Mouse (Mus musculus): ENCODE data around the gene Llgl2. TPM values are rescaled to one million over a fixed set of nuclear protein-coding genes. Genes with fewer than 3 reads are reported as not detected.
A peak's percentile ranks its signal among the peaks of the same experiment; 100 is the strongest.

The Llgl2 gene
- polyA plus RNA-seq, 1 experiment from 2014 or later, result 2.5 TPM

DNA sequence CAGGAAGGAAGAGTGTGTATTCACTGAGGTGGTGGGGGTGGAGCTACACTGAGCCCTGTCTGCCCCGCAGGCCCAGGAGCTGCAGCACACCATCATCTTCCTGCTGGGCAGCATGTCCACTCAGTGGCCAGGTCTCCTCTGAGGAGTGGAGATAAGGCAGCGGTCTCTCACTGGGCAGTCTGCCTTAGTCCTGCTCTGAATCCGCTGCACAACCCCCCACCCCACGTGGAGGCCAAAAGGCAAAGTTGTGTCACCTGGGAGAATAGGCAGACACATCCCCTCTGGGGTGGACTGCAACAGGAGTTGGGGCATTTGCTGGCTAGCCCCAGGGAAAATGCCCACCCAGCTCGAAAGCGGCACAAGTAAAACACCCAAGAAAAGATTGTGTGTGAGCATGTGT lies 68.4 kb downstream of the Llgl2 start:
- Histone ChIP-seq H3K36me3 (ENCODE audit: control insufficient read depth, insufficient read depth, low read length) (0 out of 2 replicates have a peak, but pooled peaks cover 5% of the 10 kb centered on the region), H3K27ac (ENCODE audit: low read depth, low read length) (no peak overlapping the region), H3K4me3 (ENCODE audit: low read depth, low read length) (no peak overlapping the region), H3K4me1 (ENCODE audit: control insufficient read depth, insufficient read depth, low read length) (no peaks in the 10 kb centered on the region), H3K27me3 (ENCODE audit: control insufficient read depth, insufficient read depth, low read length) (no peaks in the 10 kb centered on the region), H3K9me3 (ENCODE audit: control insufficient read depth, low read length) (no peaks in the 10 kb centered on the region), H3K4me2 (no peak overlapping the region), H3K9ac (ENCODE audit: low read length) (no peak overlapping the region)
- WGBS, result 54% methylated on average over 6 of the region's 6 CpGs
- DNase-seq (ENCODE audit: low spot score, missing footprints), result no peak
- ATAC-seq (ENCODE audit: low FRiP score), result no peak

DNA sequence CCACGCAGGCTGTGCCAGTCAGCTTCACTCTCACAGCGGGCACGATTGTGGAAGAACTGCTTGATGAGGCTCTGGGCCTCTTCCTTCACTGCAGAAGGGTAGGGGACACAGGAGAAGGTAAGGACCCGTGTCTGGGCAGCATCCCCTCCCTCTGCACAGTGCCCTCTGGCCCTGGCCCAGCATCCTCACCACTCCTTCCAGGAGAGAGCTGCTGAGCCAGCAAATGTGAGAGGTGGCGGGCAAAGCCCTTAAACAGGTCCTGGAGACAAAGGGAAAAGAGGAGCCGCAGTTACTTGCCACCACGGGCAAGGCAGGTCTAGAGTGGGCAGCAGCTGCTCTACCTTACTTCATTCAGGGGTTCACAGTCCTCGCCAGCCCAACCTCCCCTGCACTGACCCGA lies 69.2 kb downstream of the Llgl2 start:
- Histone ChIP-seq H3K27me3 (ENCODE audit: control insufficient read depth, insufficient read depth, low read length) (no peaks in the 10 kb centered on the region), H3K36me3 (ENCODE audit: control insufficient read depth, insufficient read depth, low read length) (0 out of 2 replicates have a peak, but pooled peaks cover 5% of the 10 kb centered on the region), H3K4me1 (ENCODE audit: control insufficient read depth, insufficient read depth, low read length) (no peaks in the 10 kb centered on the region), H3K9me3 (ENCODE audit: control insufficient read depth, low read length) (no peaks in the 10 kb centered on the region), H3K4me2 (no peak overlapping the region), H3K9ac (ENCODE audit: low read length) (no peak overlapping the region), H3K4me3 (ENCODE audit: low read depth, low read length) (no peak overlapping the region), H3K27ac (ENCODE audit: low read depth, low read length) (no peak overlapping the region)
- no peak for DNase-seq (ENCODE audit: low spot score, missing footprints)
- no peak for ATAC-seq (ENCODE audit: low FRiP score)
- WGBS, result 88% methylated on average over 9 of the region's 9 CpGs

DNA sequence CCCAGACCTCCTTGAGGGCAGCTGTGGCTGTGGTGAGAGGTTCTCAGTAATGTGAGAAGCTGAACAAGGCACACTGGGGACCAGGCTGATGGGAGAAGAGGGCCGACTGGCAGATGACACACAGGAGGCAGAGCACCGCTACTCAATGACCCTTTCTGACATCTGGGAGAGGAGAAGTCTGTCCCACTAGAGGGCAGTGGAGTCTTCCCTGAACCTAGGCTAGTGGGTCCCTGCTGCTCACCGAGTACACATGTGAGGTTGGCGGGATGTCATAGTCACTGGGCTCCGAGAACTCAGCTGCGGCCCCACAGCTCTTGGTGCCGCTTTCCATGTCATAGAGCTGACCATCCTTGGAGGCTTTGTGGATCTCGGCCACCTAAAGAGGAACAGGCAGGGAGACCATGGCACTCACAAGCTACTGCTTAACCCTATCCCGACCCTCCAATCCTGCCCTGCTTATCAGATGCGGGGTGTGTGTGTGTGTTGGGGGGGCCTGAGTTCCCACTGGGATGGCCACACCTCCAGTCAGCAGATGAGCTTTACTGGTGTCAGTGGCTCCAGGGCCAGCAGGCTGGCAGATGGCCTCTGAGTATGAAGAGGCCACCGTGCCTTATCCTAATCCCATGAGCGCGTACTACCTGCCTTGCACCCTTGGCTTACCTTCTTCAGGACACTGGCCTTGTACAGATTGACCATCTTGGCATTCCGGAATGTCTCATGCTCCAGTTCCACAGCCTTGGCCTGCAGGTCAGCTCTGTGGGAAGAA lies 71.1 kb downstream of the Llgl2 start:
- Histone ChIP-seq H3K27ac (ENCODE audit: low read depth, low read length) (no peak overlapping the region), H3K36me3 (ENCODE audit: control insufficient read depth, insufficient read depth, low read length) (0 out of 2 replicates have a peak, but pooled peaks cover 5% of the 10 kb centered on the region), H3K9ac (ENCODE audit: low read length) (no peak overlapping the region), H3K4me3 (ENCODE audit: low read depth, low read length) (no peak overlapping the region), H3K9me3 (ENCODE audit: control insufficient read depth, low read length) (no peaks in the 10 kb centered on the region), H3K4me2 (no peak overlapping the region), H3K27me3 (ENCODE audit: control insufficient read depth, insufficient read depth, low read length) (no peaks in the 10 kb centered on the region), H3K4me1 (ENCODE audit: control insufficient read depth, insufficient read depth, low read length) (peaks cover 8% of the 10 kb centered on the region)
- DNase-seq (ENCODE audit: low spot score, missing footprints) (no peak), ATAC-seq (ENCODE audit: low FRiP score) (no peak)
- WGBS, result 72% methylated on average over 14 of the region's 14 CpGs

DNA sequence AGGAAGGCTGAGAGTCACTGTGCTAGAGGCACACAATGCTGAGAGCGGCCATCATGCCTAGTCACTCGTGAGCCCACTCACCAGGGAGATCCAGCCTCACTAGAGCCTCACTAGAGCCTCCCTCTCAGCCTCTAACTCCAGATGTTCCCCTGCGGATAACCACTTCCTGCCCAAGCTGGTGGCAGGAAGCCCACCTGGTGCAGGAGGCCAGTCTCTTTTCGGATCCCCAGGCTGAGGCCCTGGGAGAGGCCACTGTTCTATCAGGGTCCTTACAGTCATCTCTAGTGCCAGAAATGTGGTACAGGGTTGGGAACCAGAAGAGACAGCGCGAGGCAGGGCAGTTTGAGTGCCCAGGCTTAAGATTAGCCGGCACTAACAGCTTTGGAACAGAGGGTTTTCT lies 74.6 kb downstream of the Llgl2 start:
- H3K27ac ChIP-seq (ENCODE audit: low read depth, low read length), result no peak overlapping the region
- 93% methylated on average over 7 of the region's 7 CpGs for WGBS
- H3K4me3 ChIP-seq (ENCODE audit: low read depth, low read length), result no peak overlapping the region
- H3K9ac ChIP-seq (ENCODE audit: low read length), result no peak overlapping the region
- no peaks in the 10 kb centered on the region for H3K27me3 ChIP-seq (ENCODE audit: control insufficient read depth, insufficient read depth, low read length)
- 0 out of 2 replicates have a peak, but pooled peaks cover 5% of the 10 kb centered on the region for H3K36me3 ChIP-seq (ENCODE audit: control insufficient read depth, insufficient read depth, low read length)
- no peaks in the 10 kb centered on the region for H3K9me3 ChIP-seq (ENCODE audit: control insufficient read depth, low read length)
- H3K4me1 ChIP-seq (ENCODE audit: control insufficient read depth, insufficient read depth, low read length), result peaks cover 15% of the 10 kb centered on the region
- H3K4me2 ChIP-seq, result no peak overlapping the region
- DNase-seq (ENCODE audit: low spot score, missing footprints) (no peak), ATAC-seq (ENCODE audit: low FRiP score) (no peak)

DNA sequence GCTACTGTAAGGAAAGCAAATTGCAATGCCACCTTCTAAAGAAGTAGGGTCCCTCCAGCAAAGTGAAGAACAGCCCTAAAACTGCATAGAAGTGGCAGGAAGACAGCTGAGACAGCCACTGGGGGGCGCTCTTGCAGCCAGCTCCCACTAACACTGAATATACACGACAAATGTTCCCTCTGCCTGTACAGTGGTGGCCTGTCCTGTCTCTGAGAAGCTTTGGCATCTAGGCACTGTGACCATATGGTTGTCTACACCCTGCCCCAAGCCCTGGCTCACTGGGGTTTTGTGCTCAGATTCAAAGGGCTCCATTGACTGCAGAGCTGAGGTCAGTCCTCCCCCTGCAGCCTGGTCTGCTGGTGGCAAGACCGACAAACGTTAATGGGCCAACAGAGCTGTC lies 75.0 kb downstream of the Llgl2 start:
- H3K36me3 ChIP-seq (ENCODE audit: control insufficient read depth, insufficient read depth, low read length), result 0 out of 2 replicates have a peak, but pooled peaks cover 5% of the 10 kb centered on the region
- ATAC-seq (ENCODE audit: low FRiP score) (no peak), DNase-seq (ENCODE audit: low spot score, missing footprints) (peak; percentile 93)
- peaks cover 15% of the 10 kb centered on the region for H3K4me1 ChIP-seq (ENCODE audit: control insufficient read depth, insufficient read depth, low read length)
- H3K4me3 ChIP-seq (ENCODE audit: low read depth, low read length), result no peak overlapping the region
- no peak overlapping the region for H3K4me2 ChIP-seq
- H3K27me3 ChIP-seq (ENCODE audit: control insufficient read depth, insufficient read depth, low read length), result no peaks in the 10 kb centered on the region
- no peaks in the 10 kb centered on the region for H3K9me3 ChIP-seq (ENCODE audit: control insufficient read depth, low read length)
- WGBS, result 25% methylated on average over 4 of the region's 4 CpGs
- no peak overlapping the region for H3K27ac ChIP-seq (ENCODE audit: low read depth, low read length)
- no peak overlapping the region for H3K9ac ChIP-seq (ENCODE audit: low read length)

DNA sequence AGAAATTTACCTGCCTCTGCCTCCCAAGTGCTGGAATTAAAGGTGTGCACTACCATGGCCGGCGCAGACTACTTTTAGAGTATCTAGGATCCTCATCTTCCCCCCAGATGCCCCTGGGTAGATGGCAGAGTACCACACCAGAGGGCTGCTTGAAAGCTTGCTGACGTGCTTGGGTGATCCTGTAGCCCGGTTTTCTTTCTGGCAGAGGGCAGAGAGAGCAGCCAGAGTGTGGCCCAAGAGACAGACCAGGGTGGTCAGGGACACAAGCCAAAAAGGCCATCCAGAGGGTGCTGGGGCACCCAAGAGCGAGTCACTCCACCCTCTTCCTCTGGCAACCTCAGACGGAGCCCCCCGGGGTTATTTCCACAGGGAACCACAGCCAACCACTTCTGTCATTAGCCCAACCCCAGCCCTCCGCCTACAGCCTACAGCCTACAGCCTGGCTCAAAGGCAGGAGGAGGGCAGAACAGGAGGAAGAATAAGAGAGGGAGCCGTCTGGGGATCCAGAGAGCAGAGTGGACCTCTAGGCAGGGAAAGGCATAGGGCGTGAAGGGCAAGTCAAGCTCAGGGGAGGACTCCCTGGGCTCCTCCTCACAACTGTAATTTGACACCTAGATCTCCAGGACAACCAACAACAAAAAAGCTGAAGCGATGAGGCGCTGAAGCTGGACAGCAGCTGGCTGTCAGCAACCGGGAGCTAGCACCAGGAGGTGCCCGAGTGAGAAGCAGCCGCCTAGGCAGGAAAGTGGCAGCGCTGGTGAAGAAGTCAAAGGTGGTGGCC lies 75.8 kb downstream of the Llgl2 start, which contains the start of gene Smim5:
TSS of gene Smim5 (plus strand) at position 481 of the 781 bp plus-strand sequence.
- ATAC-seq (ENCODE audit: low FRiP score) (peak; percentile 59; the same call in 1 of the 2 replicates), DNase-seq (ENCODE audit: low spot score, missing footprints) (peak; percentile 92)
- H3K4me2 ChIP-seq, result no peak within 1 kb of the TSS; the same call in 1 of the 2 replicates
- H3K36me3 ChIP-seq (ENCODE audit: control insufficient read depth, insufficient read depth, low read length), result 0 out of 2 replicates have a peak, but pooled peaks cover 3% of the 10 kb centered on the region
- no peak within 1 kb of the TSS for H3K4me3 ChIP-seq (ENCODE audit: low read depth, low read length)
- H3K27me3 ChIP-seq (ENCODE audit: control insufficient read depth, insufficient read depth, low read length), result no peaks in the 10 kb centered on the region
- H3K27ac ChIP-seq (ENCODE audit: low read depth, low read length), result no peak within 1 kb of the TSS
- no peaks in the 10 kb centered on the region for H3K9me3 ChIP-seq (ENCODE audit: control insufficient read depth, low read length)
- H3K4me1 ChIP-seq (ENCODE audit: control insufficient read depth, insufficient read depth, low read length), result peaks cover 15% of the 10 kb centered on the region
- WGBS, result 30% methylated on average over 16 of the region's 16 CpGs
- H3K9ac ChIP-seq (ENCODE audit: low read length), result peak within 1 kb of the TSS; percentile 34; the same call in 1 of the 2 replicates

DNA sequence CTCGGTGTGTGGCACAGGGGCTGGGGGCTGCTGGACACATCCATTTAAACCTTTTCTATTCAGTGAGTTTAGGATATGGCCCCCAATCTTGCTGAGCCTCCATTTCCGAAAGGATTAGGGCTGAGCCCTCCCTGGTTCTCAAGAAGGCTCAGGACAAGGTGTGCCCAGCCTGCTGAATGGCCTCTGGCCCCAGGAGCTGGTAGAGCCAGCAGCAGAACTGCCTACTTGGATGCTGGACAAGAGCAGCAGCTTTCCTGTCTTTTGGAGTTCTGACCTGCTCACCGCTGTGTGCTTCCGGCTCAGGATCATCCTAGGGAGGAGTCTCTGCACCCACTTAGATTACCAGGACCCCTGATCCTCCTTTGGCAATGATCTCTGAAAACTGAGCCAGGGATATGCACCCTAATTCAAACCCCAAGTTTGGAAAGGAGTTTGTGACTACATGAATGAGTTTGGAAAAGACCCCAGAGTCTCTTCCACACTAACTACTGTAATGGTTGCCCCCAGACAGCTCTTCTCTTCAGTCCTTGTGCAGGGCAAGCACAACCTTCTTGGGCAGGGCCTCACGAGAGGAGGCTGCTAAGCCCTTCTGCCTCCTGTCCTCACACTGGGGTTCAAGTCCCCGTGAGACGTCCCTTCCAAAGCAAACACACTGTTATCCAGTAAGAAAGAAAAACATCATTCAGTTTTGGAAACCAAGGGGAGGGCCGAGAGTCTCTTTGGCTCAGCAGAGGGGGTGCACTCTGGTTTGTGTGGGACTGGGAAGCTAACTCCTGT lies 76.9 kb downstream of the Llgl2 start:
- WGBS, result 76% methylated on average over 8 of the region's 8 CpGs
- H3K9me3 ChIP-seq (ENCODE audit: control insufficient read depth, low read length), result no peaks in the 10 kb centered on the region
- DNase-seq (ENCODE audit: low spot score, missing footprints) (no peak), ATAC-seq (ENCODE audit: low FRiP score) (no peak)
- H3K4me1 ChIP-seq (ENCODE audit: control insufficient read depth, insufficient read depth, low read length), result peaks cover 17% of the 10 kb centered on the region
- H3K4me2 ChIP-seq, result no peak overlapping the region; the same call in 1 of the 2 replicates
- H3K36me3 ChIP-seq (ENCODE audit: control insufficient read depth, insufficient read depth, low read length), result no peaks in the 10 kb centered on the region
- H3K27me3 ChIP-seq (ENCODE audit: control insufficient read depth, insufficient read depth, low read length), result no peaks in the 10 kb centered on the region
- H3K9ac ChIP-seq (ENCODE audit: low read length), result peak overlapping the region; percentile 34; the same call in 1 of the 2 replicates
- H3K4me3 ChIP-seq (ENCODE audit: low read depth, low read length), result no peak overlapping the region
- H3K27ac ChIP-seq (ENCODE audit: low read depth, low read length), result no peak overlapping the region

DNA sequence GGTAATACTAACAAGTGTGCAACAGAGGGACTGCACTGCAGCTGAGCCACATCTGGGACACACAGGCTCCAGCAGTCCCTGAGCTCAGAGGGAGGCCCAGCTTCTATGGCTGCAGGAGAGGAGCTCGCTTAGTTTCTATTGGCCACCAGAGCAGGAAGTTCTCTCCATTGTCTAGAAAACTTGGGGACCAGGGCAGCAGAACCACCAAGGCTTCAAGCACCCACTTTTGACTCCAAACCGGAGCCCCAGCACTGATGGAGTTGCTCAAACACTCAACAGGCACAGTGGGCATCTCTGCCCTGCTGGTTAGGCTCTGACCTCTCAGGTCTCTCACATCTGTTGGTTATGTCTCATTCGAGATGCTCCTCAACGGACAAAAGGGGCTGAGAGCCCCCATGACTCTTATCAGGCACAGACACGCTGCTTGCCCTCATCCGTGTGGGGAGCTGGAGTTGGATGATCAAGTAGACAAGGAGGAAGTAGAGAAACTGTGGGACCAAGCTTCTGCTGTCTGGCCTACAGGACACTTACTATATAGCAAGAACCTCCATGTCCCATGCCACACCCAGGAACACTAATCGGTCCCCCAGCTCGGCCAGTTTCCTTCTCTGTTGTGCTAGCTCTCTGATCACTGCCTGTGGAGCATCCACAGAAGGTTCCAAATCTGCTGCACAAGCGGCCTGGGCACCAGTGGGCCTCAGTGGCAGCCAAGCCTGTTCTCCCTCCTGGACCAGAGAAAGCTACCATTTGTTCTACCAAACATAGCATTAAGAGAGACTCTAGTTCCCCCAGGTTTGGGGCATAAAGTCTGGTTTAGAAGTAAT lies 77.7 kb downstream of the Llgl2 start:
- Histone ChIP-seq H3K4me1 (ENCODE audit: control insufficient read depth, insufficient read depth, low read length) (peaks cover 20% of the 10 kb centered on the region), H3K9ac (ENCODE audit: low read length) (no peak overlapping the region), H3K9me3 (ENCODE audit: control insufficient read depth, low read length) (no peaks in the 10 kb centered on the region), H3K4me2 (no peak overlapping the region), H3K36me3 (ENCODE audit: control insufficient read depth, insufficient read depth, low read length) (no peaks in the 10 kb centered on the region), H3K27me3 (ENCODE audit: control insufficient read depth, insufficient read depth, low read length) (no peaks in the 10 kb centered on the region), H3K4me3 (ENCODE audit: low read depth, low read length) (no peak overlapping the region), H3K27ac (ENCODE audit: low read depth, low read length) (no peak overlapping the region; the same call in 1 of the 2 replicates)
- 85% methylated on average over 9 of the region's 9 CpGs for WGBS
- ATAC-seq (ENCODE audit: low FRiP score) (no peak), DNase-seq (ENCODE audit: low spot score, missing footprints) (peak; percentile 69)

Data from midbrain, embryonic 11.5 days (tissue).